Mouse (Mus musculus) brain, adult 2 months (tissue): ENCODE results near the gene Gm20481.
"Not testable (repeated sequence)": the region's sequence is repeated elsewhere in the genome, so short reads cannot be mapped to it uniquely, and the experiment has no call there.

ENCODE experiments used
- DNase-seq: peaks from one replicate; pipeline ENCODE4 v3.0.0; 2011; ENCODE audit warnings: low read depth, low spot score

The Gm20481 gene

GRCm38 (mm10) chr17:34975581-34976492 lies 6.1 kb downstream of the Gm20481 start:
- DNase-seq = no peak

- no peak for DNase-seq
These were observed 7.3 kb downstream of the Gm20481 start for GRCm38 (mm10) chr17:34977000-34977399.

DNA sequence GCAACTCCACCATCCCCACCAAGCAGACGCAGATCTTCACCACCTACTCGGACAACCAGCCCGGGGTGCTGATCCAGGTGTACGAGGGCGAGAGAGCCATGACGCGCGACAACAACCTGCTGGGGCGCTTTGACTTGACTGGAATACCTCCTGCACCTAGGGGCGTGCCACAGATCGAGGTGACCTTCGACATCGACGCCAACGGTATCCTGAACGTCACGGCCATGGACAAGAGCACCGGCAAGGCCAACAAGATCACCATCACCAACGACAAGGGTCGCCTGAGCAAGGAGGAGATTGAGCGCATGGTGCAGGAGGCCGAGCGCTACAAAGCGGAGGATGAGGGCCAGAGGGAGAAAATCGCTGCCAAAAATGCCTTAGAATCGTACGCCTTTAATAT lies 8.5 kb downstream of the Gm20481 start:
- no peak for DNase-seq

DNA sequence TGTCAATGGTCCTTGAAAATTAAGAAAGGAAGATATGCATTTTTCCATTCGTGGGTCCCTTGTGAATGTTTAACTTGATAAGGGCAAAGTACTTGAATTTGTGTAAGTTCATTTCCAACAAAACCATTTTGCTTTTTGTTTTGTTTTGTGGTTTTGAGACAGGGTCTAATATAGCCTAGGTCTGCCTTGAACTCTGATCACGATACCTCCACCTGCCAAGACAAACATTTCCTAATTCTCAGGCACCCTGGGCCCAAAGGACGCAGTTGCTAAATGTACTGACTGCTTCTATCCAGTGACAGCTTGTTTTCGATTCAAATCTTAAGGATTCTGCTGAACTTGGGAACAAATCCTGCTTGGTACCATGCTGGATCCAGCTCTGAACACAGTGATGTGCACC lies 9.9 kb downstream of the Gm20481 start:
- DNase-seq = no peak

- DNase-seq = peak; percentile 91
These were observed 10.9 kb downstream of the Gm20481 start for GRCm38 (mm10) chr17:34980655-34981054.

DNA sequence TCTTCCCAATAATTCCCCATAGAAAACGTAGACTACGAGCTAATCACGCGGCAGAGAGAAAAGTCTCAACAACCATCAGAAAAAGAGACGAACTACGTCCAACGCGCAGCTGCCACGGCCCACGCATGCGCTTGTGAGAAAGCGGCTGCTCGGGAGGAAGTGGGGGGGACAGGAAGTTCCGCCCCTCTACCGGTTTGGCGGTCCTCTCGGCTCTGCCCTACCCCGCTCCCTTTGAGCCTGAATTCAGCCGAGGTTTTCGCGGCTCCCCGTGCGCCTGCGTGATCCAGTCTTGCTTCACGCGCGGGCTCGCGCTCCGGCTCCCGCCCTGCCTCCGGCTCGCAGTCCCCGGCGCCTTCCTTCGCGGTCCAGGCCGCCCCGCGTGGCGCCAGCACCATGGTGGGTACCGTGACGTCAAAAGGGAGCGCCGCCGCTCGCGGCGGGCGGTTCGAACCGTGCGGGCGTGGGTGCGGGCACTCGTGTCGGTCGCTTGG lies 12.0 kb downstream of the Gm20481 start, which contains the start of gene Lsm2:
Gene Lsm2 (plus strand): TSS at position 173 of the 491 bp plus-strand sequence.
- peak; percentile 98 for DNase-seq

DNA sequence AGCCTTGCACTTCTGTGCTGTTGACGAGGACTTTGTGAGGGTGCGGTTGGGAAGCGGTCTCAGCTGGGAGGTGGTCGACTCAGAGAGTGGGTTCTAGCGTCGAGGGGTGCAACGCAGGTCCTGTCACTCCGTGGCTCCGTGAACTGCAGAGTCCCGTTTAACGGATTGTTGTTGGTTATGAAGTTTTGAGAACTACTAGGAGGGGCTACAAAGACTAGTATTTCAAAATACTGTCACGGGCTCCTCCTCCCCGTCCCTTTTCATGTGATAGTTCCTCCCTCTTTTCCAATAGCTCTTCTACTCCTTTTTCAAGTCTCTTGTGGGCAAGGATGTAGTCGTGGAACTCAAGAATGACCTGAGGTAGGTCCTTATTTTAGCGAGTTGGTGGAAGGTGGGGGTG lies 12.6 kb downstream of the Gm20481 start:
- DNase-seq = no peak

DNA sequence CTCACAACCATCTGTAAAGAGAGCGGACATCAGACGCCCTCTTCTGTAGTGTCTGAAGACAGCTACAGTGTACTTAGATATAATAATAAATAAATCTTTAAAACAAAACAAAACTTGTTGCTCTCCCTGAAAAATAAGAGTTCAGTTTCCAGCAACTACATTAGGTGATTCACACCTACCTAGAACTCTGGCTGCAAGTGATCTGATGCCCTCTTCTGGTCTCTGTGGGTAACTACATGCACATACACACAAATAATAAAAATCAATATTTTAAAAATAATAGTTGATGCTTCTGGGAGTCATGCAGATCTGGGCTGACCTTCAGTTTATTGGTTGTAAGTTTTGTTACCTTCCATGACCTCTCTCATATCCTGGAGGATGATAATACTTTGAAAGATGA lies 14.5 kb downstream of the Gm20481 start:
- DNase-seq = peak; percentile 67

- DNase-seq = no peak
These were observed 25.0 kb downstream of the Gm20481 start for GRCm38 (mm10) chr17:34994751-34995150.

DNA sequence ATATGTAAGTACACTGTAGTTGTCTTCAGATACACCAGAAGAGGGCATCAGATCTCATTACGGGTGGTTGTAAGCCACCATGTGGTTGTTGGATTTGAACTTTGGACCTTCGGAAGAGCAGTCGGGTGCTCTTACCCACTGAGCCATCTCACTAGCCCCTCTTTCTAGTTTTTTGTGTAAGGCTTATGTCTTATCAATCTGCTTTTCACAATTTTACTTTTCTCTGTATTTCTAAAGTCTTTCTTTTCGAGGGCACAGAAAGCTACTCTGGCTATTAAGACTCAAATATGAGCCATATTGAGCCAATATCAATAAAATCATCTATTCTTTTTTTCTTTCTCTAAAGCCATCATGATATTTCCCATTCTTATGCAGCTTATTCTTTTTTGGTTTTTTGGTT lies 25.5 kb downstream of the Gm20481 start:
- DNase-seq = not testable (repeated sequence)

- not testable (repeated sequence) for DNase-seq
These were observed 26.2 kb downstream of the Gm20481 start for GRCm38 (mm10) chr17:34995927-34996326.

DNA sequence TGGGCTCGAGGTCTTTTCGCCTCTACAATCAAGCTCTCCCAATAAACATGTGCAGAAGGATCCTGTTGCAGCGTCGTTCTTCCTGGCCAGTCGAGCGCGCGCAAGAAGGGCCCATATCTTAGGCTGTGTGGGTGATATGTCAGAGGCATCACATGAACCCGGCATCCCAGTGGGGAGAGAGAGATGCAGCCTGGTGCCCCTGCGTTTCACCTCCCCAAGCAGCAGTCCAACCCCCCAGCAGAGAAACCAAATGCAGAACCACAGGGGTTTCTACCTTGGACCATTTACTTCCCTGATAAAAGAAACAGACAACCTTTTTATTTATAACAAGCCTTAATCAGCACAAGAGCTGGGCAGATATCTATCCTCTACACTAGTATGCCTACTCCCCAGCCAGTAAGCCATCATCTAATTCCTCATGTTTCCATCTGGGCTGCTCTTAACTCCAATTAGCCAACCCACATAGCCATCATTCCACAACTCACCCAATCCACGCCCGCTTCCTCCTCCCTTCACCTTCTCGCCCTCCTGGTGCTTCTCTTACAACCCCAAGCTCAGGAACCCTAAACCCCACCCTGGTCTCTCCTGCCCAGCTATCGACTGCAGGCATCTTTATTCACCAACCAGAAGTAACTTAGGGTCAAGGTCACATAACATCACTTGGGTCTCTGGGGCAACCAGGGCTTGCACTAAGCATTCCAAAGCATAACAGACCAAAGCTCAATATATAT lies 26.9 kb downstream of the Gm20481 start:
- DNase-seq = no peak

- no peak for DNase-seq
These were observed 27.4 kb downstream of the Gm20481 start for GRCm38 (mm10) chr17:34997142-34997483.

GRCm38 (mm10) chr17:34998526-34999430 lies 29.1 kb downstream of the Gm20481 start:
- DNase-seq = no peak

DNA sequence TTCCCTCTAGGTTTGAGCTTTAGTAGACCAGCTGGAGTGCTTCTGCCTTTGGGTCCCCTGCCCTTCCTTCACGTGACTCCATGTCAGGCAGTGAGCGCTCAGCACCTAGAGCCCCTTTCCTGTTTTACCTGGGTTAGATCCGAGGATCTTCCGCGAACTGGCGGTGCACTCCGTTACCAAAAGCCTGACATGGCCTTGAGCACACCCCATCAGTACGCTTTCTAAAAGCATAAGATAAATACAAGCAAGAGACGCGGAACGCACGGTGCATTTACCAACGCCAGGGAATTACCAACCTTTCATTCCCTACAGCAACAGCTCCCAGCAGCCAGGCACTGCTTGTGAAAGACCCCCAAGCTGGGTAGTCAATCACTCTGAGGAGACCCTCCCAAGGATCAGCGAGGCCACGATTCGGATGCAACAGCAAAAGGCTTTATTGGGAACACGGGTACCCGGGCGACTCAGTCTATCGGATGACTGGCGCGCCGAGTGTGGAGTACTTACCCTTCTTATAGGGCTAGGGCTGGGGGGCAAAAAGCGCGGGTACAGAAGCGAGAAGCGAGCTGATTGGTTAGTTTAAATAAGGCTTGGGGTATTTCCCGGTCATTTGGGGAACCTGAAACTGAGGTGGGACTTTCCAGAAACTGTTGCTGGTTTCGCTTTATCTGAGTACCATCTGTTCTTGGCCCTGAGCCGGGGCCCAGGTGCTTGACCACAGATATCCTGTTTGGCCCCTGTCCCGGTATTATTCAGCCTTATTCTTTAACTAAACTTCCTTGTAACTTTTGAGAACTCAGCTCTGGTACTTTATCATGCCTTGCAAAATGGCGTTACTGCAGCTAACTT lies 30.4 kb downstream of the Gm20481 start:
- not testable (repeated sequence) for DNase-seq

- DNase-seq = peak; percentile 86
These were observed 31.2 kb downstream of the Gm20481 start, which contains the start of gene Vars for GRCm38 (mm10) chr17:35000717-35001451. Vars (plus strand) TSS chr17:35000987.

GRCm38 (mm10) chr17:35001452-35002152 lies 31.9 kb downstream of the Gm20481 start:
- DNase-seq = peak; percentile 69

DNA sequence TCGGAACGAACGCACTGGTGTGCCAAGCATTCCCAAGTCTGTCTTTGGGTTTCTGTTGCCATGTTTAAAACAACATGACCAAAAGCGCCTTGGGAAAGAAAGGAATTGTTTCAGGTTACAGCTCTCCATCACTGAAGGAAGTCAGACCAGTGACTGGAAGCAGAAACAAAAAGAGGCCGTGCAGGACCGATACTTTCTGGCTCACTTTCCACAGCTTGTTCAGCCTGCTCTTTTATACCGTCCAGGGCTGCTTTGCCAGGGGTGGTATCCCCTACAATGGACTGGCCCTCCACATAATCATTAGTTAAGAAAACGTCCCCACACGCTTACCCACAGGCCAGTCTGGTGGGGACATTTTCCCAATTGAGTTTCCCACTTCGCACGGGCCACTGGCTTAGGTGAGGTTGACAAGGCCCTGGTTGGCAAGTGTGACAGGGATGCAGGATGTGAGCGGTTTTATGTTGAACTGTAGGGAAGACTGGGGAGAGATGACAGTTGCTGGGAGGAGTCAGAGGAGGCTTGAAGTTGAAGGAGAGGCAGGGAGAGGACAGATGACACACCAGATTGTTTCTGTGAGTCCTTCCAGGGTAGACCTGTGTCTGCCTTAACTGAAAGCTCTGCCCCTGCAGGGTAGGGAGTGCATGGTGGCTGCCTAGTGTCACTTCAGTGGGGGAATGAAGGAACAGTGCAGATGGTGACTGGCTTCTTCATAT lies 32.6 kb downstream of the Gm20481 start:
- peak; percentile 48 for DNase-seq
